Mouse (Mus musculus) stomach, postnatal 0 days (tissue): ENCODE measurements around the gene Aldh9a1. TPM values are rescaled to one million over a fixed set of nuclear protein-coding genes. Genes with fewer than 3 reads are reported as not detected.

ENCODE experiments used
- ATAC-seq: fragments of 200-750 bp; cut with Nextera tagmentation; 2 replicates; pipeline ENCODE4 v1.8.0; 2017; ENCODE audit not compliant: low FRiP score, low TSS enrichment
- DNase-seq: peaks from one replicate; pipeline ENCODE4 v3.0.0-alpha.2; 2016; ENCODE audit warnings: low spot score
- H3K27ac ChIP-seq: fragments of 300-500 bp; sonication (generic); replicated peaks from 2 replicates; pipeline ENCODE4 v1.5.1; 2014; ENCODE audit warnings: mild to moderate bottlenecking, control low read depth
- H3K27me3 ChIP-seq: fragments of 300-500 bp; sonication (generic); 2 replicates; pipeline ENCODE4 v1.6.1; 2014; ENCODE audit warnings: low read length; ENCODE audit not compliant: control insufficient read depth, insufficient read depth
- H3K36me3 ChIP-seq: fragments of 300-500 bp; sonication (generic); 2 replicates; pipeline ENCODE4 v1.6.1; 2014; ENCODE audit warnings: low read length, mixed read lengths; ENCODE audit not compliant: control insufficient read depth, insufficient read depth
- H3K4me1 ChIP-seq: fragments of 300-500 bp; sonication (generic); replicated peaks from 2 replicates; pipeline ENCODE4 v1.6.1; 2014; ENCODE audit warnings: antibody characterized with exemption; ENCODE audit not compliant: control insufficient read depth, insufficient read depth
- H3K4me2 ChIP-seq: fragments of 300-500 bp; sonication (generic); replicated peaks from 2 replicates; pipeline ENCODE4 v1.6.1; 2014; ENCODE audit warnings: low read depth, mild to moderate bottlenecking, control low read depth, moderate library complexity
- H3K4me3 ChIP-seq: fragments of 300-500 bp; sonication (generic); 2 replicates; pipeline ENCODE4 v1.5.1; 2014; ENCODE audit warnings: low read depth, low read length, control low read depth
- H3K9ac ChIP-seq: fragments of 300-500 bp; sonication (generic); 2 replicates; pipeline ENCODE4 v1.6.1; 2014; ENCODE audit warnings: mild to moderate bottlenecking, low read length, control low read depth, mixed read lengths
- H3K9me3 ChIP-seq: fragments of 300-500 bp; sonication (generic); 2 replicates; pipeline ENCODE4 v1.6.1; 2016; ENCODE audit warnings: low read length; ENCODE audit not compliant: control insufficient read depth
- CTCF ChIP-seq: IDR thresholded peaks from 2 replicates; pipeline ENCODE4 v1.5.1; 2016; ENCODE audit warnings: antibody characterized with exemption, low read depth, mild to moderate bottlenecking, moderate library complexity
- EP300 ChIP-seq: optimal IDR thresholded peaks from 2 replicates; pipeline ENCODE3; 2016; ENCODE audit warnings: antibody characterized with exemption
- WGBS: fragments of 180-500 bp; shearing (Covaris S2); extraction: QIAGEN DNeasy Blood & Tissue Kit; methylation state at CpG from one replicate; pipeline ENCODE4 v1.1.7; 2014; 5-methylcytosine and 5-hydroxymethylcytosine counted together
- polyA plus RNA-seq: library from polyadenylated mRNA; unstranded; fragments of >200 nt; fragmentation: Nextera tagmentation; extraction: Ambion mirVana; gene quantifications from 2 replicates; pipeline ENCODE4 v1.2.1, GENCODE M21; 2015

Gene Aldh9a1
- polyA plus RNA-seq, 1 experiment from 2014 or later: 74.7 TPM

DNA sequence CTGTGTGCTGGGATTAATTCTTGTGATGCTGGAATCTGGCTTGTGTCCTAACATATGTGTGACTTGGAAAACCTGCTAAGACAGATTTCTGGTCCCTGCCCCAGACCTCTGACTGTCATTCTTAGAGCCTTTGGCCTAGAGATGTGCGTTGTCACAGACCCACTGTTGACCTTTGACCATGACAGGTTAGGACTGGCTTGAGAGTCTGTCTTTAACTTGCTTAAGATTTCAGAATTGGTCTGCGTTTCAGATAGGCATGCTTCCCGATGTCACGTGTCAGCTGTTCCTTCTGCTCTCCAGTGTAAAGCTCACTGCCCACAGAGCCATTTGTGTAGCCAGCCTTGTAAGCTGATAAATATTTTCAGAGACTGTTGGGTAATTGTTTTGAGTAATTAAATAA is 13.0 kb downstream of the Aldh9a1 start:
- H3K36me3 ChIP-seq: peaks cover 27% of the 10 kb centered on the region
- no peaks in the 10 kb centered on the region for H3K27me3 ChIP-seq
- 72% methylated on average over 4 of the region's 4 CpGs for WGBS
- no peaks in the 10 kb centered on the region for H3K4me1 ChIP-seq
- DNase-seq (no peak), ATAC-seq (no peak)
- no peak overlapping the region for H3K4me2 ChIP-seq
- H3K27ac ChIP-seq: no peak overlapping the region
- no peak overlapping the region for H3K4me3 ChIP-seq
- H3K9me3 ChIP-seq: no peaks in the 10 kb centered on the region
- TF ChIP-seq CTCF (no peak), EP300 (no peak)
- H3K9ac ChIP-seq: no peak overlapping the region

DNA sequence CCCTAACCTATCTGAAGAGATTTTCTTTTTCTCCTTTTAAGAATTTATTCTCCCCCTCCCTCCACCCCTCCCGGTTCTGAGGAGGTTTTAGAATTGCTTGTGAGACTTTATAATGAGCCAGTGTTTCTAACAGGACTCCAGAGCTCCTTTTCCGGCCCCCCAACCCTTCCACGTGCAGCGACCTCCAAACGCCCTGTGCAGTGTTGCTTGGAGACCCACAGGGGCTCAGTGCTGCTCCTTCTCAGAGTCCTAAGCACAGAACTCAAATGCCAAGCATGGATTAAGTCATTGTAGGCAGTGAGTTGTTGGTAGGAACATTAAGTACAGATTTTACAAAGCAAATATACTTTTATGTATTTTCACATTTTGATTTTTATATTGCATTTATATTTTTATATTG is 13.5 kb downstream of the Aldh9a1 start:
- Histone ChIP-seq H3K27ac (no peak overlapping the region), H3K9ac (no peak overlapping the region), H3K36me3 (peaks cover 26% of the 10 kb centered on the region), H3K4me3 (no peak overlapping the region), H3K4me1 (no peaks in the 10 kb centered on the region), H3K9me3 (no peaks in the 10 kb centered on the region), H3K4me2 (no peak overlapping the region), H3K27me3 (no peaks in the 10 kb centered on the region)
- WGBS: 62% methylated on average over 5 of the region's 5 CpGs
- ATAC-seq (no peak), DNase-seq (no peak)
- TF ChIP-seq CTCF (no peak), EP300 (no peak)

DNA sequence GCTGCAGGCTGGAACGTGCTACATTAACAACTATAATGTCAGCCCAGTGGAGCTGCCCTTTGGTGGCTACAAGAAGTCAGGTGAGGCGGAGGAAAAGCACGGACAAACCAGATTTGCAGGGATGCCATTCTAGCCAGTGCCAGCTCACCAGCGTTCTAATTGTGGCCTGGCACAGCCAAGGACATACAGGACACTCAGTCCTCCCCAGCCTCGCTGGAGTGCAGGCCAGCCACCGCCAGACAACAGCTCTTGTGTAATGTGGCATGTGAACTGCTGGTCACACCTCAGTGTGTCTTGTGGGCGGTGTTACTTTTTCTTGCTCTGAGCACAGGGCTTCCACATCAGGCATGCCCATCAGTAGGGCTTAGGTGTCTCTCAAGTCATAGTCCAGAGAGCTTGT is 16.0 kb downstream of the Aldh9a1 start:
- H3K9ac ChIP-seq: no peak overlapping the region
- no peak overlapping the region for H3K4me3 ChIP-seq
- whole genome bisulfite sequencing: 76% methylated on average over 7 of the region's 7 CpGs
- H3K9me3 ChIP-seq: no peaks in the 10 kb centered on the region
- peak; percentile 78 for ATAC-seq
- DNase-seq: peak; percentile 56
- H3K27me3 ChIP-seq: no peaks in the 10 kb centered on the region
- no peak overlapping the region for H3K27ac ChIP-seq
- H3K4me2 ChIP-seq: no peak overlapping the region
- H3K4me1 ChIP-seq: no peaks in the 10 kb centered on the region
- TF ChIP-seq EP300 (no peak), CTCF (no peak)
- peaks cover 25% of the 10 kb centered on the region for H3K36me3 ChIP-seq

DNA sequence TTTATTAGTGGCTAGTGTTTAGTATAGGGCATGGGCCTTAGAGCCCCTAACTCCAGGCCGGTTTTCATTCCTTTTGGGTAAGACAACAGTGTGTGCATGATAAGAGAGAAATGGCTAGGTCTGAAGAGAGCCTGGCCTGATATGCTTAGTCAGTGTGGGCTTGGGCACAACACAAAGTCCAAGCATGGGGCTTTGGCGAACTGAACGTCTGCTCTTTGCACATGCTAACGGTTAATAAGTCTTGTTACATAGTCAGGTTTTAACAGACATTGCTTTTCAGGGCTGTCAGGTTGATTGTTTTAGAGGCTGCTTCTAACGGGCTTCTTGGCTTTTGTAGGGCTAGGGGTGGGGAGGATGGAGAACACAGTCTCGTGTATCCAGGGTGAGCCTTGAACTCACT is 16.8 kb downstream of the Aldh9a1 start:
- 87% methylated on average over 6 of the region's 6 CpGs for WGBS
- Histone ChIP-seq H3K27me3 (no peaks in the 10 kb centered on the region), H3K4me3 (no peak overlapping the region), H3K9ac (no peak overlapping the region), H3K36me3 (peaks cover 22% of the 10 kb centered on the region), H3K27ac (no peak overlapping the region), H3K9me3 (no peaks in the 10 kb centered on the region), H3K4me1 (no peaks in the 10 kb centered on the region), H3K4me2 (no peak overlapping the region)
- DNase-seq (no peak), ATAC-seq (no peak)
- TF ChIP-seq CTCF (no peak), EP300 (no peak)

DNA sequence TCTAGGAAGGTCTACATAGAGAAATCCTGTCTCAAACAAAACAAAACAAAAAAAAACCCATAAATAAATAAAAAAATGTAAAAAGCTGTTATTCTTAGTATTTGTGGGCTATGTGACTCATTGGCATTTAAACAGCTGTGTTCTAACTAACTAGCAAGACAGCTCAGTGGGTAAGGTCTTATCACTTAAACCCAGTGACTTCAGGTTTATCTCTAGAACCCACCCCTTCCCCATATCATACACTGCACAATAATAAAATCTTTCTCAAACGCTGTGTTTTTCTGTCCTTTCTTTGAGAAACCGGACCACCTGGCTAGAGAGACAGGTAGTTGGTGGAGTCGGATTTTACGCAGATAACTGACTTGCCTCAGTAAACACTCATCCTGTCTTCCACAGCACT is 18.2 kb downstream of the Aldh9a1 start:
- H3K9me3 ChIP-seq: no peaks in the 10 kb centered on the region
- no peak overlapping the region for H3K4me3 ChIP-seq

DNA sequence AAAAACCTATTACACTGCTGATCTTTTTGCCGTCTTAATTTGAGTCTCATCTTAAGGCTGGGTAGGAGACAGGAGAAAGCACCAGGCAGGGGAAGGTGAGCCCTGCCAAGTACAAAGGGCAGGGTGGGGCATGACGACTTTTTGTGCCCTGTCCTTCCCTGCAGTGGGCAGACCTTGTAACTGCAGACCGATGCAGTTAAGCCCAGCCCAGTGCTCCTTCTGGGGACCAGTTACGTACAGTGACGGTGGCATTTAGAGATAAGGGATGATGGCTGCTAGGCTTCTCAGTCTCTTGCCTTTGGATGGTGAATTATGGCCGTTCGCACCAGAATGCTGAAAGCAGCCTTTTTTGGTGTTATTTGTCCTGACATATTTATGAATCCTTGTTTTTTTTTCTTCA is 18.7 kb downstream of the Aldh9a1 start:
- Histone ChIP-seq H3K4me3 (no peak overlapping the region), H3K9ac (no peak overlapping the region), H3K4me2 (no peak overlapping the region), H3K27ac (no peak overlapping the region), H3K27me3 (no peaks in the 10 kb centered on the region), H3K36me3 (peaks cover 21% of the 10 kb centered on the region), H3K4me1 (no peaks in the 10 kb centered on the region), H3K9me3 (no peaks in the 10 kb centered on the region)
- TF ChIP-seq EP300: no peak
- TF ChIP-seq CTCF: no peak
- peak; percentile 25; the same call in 1 of the 2 replicates for ATAC-seq
- no peak for DNase-seq
- WGBS: 76% methylated on average over 7 of the region's 7 CpGs

More for the DNA sequence above, 18.2 kb downstream of the Aldh9a1 start:
- Histone ChIP-seq H3K36me3 (peaks cover 21% of the 10 kb centered on the region), H3K9ac (no peak overlapping the region), H3K4me2 (no peak overlapping the region), H3K4me1 (no peaks in the 10 kb centered on the region), H3K27ac (no peak overlapping the region), H3K27me3 (no peaks in the 10 kb centered on the region)
- DNase-seq (no peak), ATAC-seq (no peak)
- no peak for TF ChIP-seq EP300
- TF ChIP-seq CTCF: no peak
- WGBS: 86% methylated on average over 4 of the region's 4 CpGs
